Mouse (Mus musculus) megakaryocyte progenitor cell, adult 5-6 weeks (primary cell): ENCODE data around the gene Dbnl. TPM values are rescaled to one million over a fixed set of nuclear protein-coding genes. Genes with fewer than 3 reads are reported as not detected.
"Not testable (repeated sequence)": the region's sequence is repeated elsewhere in the genome, so short reads cannot be mapped to it uniquely, and the experiment has no call there.

Experiments
- ATAC-seq: replicated peaks from 2 replicates; pipeline ENCODE4 v1.8.0; 2016; ENCODE audit warnings: mild to moderate bottlenecking, moderate TSS enrichment, inconsistent platforms; ENCODE audit not compliant: poor library complexity
- total RNA-seq, 2 experiments: library from RNA; stranded (forward) in 1 of 2; stranded (reverse) in 1 of 2; fragments of 157-497, 149-512 nt in 1 of 2; fragments of 200-1000 nt in 1 of 2; gene quantifications; 2 replicates each; pipeline versions ENCODE4 v1.2.3 to v1.2.4; 2015 to 2017

Dbnl gene
- total RNA-seq, 2 experiments from 2014 or later: 44.5 to 92.9 TPM

DNA sequence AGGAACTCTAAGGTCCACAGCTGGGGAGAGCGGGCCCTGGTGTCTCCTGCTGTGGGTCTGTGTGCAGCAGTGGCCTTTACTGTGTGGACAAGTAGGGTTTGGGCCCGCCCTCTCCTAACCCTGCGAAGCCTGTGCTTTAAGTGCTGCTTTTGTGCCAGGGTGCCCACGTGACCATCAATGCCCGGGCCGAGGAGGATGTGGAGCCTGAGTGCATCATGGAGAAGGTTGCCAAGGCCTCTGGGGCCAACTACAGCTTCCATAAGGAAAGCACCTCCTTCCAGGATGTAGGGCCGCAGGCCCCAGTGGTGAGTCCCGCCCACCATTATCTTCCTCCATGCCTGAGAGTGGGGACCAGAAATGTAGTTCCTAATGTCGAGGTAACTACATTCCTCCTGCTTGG, 7.0 kb downstream of the Dbnl start:
- ATAC-seq: no peak

DNA sequence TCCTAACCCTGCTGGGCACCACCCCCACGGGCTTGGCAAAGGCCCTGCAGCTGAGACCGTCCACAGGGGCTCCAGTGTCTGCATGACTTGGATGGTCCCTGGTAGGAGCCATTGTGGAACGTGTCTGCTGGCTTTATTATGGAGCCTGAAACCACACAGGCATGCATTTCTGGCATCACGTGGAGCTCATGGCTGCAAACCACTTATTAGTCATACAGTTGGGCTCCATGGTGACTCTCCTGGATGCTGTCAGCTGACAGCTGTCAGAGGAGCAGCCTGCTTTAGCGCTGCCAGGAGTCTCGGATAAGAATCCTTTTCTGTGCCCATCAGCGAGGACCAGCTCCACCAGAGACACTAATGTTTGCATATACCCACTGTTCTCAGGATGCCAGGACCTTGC, 7.4 kb downstream of the Dbnl start:
- no peak for ATAC-seq

DNA sequence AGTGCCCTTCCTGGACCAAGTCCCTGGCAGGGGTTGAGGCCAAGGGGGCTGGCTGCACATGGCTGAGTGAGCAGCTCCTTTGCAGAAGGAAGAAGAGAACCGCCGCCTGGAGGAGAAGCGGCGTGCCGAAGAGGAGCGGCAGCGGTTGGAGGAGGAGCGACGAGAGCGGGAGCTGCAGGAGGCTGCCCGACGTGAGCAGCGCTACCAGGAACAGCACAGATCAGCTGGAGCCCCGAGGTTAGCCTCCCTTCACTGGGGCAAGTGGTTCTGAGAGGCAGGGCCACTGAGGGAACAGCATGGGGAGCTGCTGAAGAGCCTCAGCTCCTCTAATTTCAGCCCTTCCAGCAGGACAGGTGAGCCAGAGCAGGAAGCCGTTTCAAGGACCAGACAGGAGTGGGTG, 8.7 kb downstream of the Dbnl start:
- no peak for ATAC-seq

DNA sequence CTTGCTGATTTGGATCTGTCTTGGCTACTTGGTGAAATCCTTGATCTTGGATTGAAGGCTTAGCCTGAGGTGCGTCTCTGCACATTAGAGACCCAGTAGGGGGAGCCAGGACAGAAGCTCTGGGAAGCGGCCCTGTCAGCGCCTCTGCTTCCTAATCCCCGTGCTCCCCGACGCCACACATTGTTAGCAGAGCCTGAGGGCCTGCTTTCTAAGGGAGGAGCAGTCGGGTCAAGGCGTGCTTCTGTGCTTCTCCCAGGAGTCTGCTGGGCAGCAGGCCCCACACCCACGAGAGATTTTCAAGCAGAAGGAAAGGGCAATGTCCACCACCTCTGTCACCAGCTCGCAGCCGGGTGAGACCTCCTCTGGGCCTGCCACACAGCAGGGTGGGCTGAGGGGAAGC, 9.1 kb downstream of the Dbnl start:
- no peak for ATAC-seq

DNA sequence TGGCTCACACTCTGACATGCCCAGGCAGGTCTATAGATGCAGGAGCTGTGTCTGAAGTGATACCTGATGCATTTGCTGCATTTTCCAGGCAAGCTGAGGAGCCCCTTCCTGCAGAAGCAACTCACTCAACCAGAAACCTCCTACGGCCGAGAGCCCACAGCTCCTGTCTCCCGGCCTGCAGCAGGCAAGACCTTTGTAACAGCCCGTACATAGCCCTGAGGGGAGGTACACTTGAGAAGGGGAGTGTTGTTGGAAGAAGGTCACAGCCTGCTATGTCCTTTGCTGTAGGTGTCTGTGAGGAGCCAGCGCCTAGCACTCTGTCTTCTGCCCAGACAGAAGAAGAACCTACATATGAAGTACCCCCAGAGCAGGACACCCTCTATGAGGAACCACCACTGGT, 9.6 kb downstream of the Dbnl start:
- no peak for ATAC-seq

DNA sequence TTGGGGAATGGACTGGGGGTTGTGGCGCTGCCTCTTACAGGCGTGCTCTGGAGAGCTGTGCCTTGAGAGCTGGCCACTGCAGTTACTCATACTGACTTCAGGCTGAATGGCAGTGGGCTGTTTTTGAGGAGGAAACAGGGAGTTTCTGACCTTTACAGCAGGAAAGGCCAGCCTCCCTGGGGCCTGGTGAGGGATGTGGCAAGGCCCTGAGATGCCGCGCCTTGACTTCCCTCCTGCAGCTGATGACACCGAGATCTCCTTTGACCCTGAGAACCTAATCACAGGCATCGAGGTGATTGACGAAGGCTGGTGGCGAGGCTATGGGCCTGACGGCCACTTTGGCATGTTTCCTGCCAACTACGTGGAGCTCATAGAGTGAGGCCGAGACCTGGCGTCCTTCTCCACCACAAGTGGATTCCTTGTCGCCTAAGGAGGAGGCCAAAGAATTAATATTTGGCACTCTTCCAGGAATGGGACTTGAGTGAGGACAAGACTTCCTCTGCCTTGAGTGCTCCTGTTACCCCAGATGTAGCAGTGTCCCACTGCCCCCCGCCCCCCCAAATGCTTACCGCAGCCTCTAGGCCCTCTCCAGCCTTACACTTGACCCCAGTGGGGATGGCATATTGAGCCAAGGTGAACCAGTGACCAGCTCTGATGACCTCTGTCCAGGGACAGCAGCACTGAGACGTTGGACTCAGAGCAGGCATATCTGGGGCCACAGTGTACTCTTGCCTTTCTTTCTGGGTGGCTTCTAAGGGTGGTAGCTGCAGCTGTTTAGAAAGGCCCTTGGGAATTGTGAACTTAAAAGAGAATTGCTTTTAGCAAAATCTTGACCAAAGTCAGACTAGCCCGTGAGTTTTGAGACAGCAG, 11.6 kb downstream of the Dbnl start:
- no peak for ATAC-seq

DNA sequence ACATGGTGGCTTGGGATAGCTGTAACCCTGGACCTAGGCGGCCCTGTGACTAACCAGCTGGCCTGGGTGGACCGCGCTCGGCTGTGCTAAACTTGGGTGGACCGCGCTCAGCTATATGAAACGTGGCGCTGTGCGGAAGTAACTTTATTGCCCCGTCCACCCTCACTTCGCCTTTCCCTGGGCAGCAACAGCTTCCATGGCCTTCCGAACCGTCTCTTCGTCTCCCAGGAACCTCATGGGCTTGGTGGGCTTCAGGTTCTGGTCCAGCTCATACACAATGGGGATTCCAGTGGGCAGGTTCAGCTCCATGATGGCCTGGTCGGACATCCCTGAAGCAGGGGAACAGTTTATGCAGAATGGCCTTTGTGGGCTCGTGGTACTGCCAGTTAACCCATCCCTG, 13.2 kb downstream of the Dbnl start:
- ATAC-seq: no peak

DNA sequence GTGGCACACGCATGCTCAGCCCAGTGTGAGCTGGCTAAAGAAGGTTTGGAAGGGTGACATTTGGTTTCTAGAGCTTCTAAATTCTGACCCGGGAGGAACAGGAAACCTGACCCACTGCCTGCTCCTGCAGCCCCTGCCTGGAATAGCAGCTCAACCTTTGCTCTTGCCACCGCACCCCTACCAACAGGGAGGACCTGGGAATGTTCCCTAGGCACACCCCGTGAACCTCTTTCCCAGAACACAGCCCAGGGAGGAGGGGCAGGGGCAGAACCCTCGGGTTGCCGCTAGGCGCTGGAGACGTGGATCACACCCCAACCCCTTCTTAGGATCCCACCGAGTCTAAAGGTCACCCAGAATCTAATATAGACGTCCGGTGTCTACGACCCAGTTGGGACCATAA, 13.7 kb downstream of the Dbnl start:
- ATAC-seq: no peak

DNA sequence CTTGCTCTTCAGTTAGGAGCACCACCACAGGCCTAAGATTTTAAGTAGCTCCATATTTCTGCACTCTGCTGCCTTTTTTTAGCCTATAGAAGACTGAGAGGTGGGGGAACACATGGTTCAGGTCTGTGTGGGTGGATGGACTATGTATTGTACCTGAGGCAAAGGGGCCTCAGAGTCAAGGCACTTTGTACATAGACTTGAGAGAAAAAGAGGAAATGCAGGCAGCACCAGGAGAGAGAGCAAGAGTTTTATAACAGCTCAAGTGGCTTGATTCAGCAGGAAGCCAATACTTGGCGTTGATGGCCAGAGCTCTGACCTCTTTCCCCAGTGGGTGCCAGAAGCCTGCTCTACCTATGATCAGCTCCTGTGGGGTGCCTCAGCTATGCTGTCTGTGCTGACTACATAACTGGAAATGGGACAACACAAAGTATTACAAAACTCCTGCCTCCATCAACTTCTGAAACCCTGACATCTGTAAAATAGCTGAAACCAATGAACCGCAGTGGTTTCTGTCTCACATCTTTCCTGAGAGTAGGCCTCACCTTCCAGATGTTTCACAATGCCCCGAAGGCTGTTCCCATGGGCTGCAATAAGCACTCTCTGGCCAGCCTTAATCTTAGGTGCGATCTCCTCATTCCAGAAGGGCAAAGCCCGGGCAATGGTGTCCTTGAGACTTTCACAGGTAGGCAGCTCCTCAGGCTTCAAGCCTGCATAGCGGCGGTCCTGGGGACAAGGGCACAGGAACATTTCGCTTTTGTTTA, 14.3 kb downstream of the Dbnl start:
- ATAC-seq: peak; percentile 14; the same call in 1 of the 2 replicates

DNA sequence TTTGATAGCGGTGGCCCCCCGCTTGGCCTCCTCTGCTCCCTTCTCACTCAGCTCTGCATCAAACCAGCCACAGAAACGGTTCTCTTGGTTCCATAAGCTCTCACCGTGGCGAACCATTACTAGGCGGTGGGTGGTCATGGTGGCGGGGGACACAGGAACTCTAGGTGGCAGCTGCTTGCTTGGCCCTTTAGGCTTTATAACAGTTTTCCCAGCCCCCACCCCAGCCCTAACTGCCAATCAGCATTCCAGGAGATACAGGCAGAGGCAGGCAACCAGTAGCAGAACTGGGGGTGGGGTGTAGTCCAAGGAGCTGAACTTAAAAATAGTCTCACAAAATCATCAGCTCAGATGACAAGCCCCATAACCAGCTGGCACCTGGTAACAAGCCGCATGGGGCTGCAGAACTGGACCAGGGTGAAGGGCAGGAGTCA, 15.3 kb downstream of the Dbnl start, which contains the start of gene Pgam2:
TSS of gene Pgam2 (minus strand) at position 183 of the 431 bp plus-strand sequence.
- peak; percentile 21; the same call in 1 of the 2 replicates for ATAC-seq

DNA sequence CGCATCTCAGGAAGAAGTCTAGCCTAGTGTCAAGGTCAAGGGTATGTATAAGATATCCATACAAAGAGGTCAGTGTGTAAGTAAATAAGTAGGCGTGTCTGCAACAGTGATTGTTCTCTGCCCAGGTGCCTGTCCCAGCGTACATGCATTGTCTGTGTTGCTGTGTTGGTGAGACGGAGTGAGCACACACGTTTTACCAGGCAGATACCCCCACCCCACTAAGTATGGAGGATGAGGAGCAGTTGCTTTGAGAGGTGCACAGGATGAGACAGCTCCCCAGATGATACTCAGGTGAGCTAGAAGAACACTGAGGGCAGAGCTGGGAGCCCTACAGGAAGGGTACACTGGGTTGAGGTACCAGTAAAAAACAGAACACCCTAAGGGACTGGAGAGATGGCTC, 15.9 kb downstream of the Dbnl start:
- ATAC-seq: no peak

DNA sequence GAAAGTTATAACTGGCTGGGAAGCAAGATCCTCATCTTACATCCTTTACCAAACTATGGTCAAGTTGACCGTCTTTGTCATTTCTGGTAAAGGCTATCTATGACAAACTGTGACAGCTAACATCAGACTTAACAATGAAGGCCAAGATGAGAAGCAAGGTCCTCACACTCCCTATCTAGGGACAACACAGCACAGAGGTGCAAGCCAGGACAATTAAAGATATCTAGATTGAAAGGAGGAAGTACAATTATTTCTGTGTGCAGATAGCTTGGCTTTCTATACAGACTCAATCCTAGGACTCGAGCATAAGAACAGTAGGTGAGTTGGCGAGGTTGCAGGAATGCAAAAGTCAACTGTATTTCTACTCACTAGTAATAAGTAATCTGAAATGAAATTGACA, 17.4 kb downstream of the Dbnl start:
- no peak for ATAC-seq

DNA sequence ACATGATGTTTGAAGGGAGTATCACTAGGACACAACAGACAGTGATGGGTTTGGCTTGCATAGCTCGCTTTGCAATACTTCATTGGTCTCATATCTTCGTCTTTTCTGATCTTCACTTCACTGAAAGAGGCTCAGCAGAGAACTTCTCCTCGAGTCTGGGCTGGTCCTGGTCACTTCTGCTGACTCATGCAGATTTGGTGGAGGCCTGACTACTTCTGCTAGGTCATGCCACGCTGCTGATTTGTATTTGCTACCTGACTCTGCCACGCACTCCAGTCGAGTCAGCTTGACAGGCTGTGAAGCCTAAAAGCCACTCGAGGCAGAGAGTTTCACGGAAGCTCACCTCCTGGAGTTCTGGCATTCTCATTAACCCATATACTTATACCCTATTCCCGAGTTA, 19.7 kb downstream of the Dbnl start:
- ATAC-seq: no peak

DNA sequence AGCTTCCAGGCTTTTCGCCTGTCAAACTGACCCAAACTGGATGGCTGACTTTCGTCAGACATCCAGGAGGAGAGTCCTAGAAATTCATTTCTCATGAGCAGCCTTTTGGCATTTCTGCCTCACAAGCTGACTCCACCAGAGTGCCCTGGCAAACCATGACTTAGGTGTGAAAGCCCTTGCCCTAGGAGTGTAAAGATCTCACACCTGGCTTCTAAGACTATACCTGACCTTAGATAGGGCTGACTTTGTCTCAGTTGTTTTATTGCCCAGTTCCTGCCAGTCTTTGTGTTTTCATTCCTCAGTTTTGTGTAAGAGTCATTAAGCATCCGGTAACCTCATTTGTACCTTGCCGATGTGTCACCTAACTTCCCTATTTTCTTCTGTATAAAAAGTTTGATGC, 21.2 kb downstream of the Dbnl start:
- ATAC-seq: not testable (repeated sequence)

DNA sequence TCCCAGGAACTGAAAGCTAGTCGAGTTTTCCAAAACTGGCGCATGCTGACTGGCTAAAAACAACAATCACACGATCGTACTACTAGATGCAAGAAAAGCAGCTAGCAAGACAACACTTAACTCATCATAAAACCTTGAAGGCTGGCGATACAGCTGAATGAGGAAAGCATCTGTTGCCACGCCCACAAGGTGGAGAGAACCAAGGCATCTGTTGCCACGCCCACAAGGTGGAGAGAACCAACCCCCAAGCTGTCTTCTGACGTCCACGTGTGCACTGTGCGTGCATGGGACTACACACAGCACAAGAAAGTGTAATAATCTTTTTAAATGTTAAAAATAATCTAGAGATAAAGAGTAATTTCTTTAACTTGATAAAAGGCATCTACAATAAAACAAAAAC, 25.1 kb downstream of the Dbnl start:
- no peak for ATAC-seq

DNA sequence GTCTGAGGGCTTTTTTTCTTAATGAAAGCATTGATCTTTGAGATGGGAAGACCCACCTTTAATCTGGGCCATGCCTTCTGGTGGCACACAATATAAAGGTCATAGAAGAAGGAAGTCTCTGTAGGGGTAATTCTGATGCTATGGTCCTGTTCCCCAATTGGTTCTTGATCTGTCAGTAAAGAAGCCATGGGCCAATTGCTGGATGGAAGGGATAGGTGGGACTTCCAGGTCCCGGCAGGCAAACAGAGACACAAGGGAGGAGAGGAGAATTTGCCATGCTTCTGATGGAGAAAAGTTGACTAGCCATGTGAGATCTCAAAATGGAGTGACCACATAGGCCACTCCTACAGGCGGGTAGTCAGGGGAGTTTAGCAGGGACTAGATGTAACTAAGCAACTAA, 30.9 kb downstream of the Dbnl start:
- ATAC-seq: no peak

DNA sequence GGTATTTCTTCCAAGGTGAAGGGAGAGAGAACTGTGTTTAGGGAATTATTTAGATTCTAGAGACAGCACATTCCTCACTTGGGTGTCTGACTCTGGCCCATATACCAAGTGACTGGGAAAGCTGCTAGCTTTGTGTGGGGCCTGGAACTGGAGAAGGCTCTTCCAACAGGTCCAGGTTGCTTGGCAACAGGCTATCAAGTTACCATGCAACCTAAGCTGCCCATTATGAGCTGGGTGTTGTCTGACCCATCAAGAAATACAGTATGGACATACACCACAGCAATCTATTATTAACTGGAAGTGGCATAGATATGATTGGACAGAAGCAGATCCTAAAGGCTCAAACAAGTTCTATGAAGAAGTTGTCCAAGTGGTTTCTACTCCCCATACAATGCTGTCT, 37.1 kb downstream of the Dbnl start:
- ATAC-seq: no peak

DNA sequence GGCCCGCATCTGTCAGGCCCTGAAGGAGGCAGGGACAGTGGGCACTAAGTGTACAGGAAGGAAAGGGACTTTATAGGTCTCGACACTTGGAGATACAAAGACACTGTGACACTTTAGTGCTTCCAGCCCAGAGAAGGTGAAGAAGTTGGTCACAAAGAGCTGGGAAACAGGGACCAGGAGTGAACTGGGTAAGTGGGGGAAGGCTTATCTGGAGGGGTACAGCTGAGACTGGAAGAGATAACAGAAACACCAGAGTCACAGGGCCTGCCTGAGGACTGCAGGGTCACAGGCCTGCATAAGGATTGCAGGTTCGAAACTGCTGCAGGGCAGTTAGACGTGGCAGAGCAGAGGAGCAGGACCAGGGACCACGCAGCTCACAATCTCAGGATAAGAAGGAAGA, 39.6 kb downstream of the Dbnl start:
- ATAC-seq: no peak

DNA sequence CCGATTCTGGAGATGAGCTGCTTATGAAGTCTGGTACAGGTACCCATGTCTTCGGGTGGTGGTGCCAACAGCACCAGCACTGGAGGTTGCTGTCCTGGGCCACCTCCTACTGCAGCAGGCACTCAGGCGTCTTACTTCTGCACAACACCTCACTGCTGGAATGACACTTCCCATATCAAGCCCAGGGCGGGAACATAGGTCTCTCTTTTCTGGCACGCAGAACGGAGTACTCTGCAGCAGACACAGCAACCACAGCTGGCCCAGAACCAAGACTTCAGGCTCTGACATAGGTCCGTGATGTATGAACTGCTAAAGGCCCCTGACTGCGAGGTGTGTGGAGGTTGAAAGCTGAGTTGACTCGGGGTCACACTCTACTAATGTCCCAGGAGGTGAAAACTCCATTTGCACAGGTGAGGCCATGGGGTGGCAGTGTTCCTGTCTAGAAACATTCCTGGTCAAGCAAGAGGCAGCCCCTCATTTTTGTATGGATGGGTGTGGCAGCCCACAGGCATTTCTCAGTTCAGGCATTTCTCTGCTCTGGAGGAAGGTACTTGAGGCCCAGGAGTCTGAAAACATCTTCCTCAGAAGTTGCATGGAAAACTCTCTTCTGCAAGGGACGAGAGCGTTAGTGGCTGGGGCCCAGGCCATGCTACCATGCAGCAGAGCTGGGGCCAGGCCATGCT, 40.4 kb downstream of the Dbnl start:
- ATAC-seq: peak; percentile 15; the same call in 1 of the 2 replicates

DNA sequence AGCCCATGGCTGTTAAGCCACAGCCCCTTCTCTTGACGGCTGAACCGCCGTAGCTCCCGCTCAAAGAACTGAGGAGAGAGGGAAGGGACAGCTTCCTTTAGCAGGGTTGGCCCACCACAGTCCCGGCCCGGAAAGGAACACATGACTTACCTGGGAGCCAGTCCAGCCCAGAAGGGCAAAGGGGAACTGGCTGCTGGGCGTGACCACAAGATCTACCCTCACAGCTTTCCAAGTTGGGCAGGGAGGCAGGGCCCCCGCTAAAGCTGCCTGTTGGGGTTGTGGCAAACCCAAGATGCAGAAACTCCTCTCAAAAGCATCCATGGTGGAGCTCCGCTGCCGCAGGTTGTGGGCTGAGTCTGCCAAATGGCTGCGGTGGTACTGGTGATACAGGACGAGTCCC, 41.0 kb downstream of the Dbnl start:
- peak; percentile 64 for ATAC-seq

DNA sequence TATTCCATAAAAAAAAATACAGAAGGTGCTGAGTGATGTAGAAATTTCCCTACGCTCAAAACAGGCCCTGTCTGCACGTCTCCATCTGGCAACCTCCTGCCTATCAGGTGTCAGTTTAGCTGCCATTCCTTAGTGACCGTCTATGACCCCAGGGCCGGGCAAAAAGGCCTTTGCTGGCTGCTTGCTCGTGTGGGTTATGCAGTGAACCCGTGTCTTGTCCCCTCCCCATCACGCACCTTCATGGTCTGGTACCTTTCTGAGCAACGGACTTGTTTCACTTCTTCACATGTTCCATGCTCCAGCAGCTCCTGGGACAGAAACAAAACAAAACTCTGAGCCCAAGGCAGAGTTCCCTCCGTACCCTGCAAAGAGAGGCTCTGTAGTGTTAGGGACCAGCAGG, 46.2 kb downstream of the Dbnl start:
- ATAC-seq: no peak

DNA sequence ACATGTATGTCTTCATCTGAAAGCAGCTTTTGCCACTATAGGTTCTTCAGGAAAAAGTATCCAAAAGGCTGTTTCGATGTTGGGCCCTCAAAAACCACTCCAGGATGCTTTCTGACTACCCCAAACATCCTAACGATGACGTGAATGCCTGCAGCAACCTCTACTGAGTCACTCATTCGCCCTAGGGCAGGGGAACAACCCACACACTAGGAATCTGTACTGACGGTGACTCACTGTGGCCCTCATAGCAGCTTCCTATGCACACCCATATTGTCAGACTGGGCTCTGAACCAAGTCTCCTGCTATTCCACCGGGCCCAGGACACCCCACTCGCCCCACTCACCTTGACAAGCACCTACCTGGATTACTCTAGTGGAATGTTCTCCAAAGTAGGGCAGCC, 46.8 kb downstream of the Dbnl start:
- no peak for ATAC-seq
